Mouse (Mus musculus): ENCODE data around the gene Stambpl1. TPM values are rescaled to one million over a fixed set of nuclear protein-coding genes. Genes with fewer than 3 reads are reported as not detected.

Stambpl1 gene
- polyA plus RNA-seq, 1 experiment, result not detected

GRCm38 (mm10) chr19:34186845-34187244 is 5.2 kb upstream of the Stambpl1 start:
- TF ChIP-seq GATA1 (IDR thresholded peaks at IDR 0.05; ENCODE audit: low read length), result no peak

- no peak for TF ChIP-seq GATA1 (IDR thresholded peaks at IDR 0.05; ENCODE audit: low read length)
Measured at GRCm38 (mm10) chr19:34191645-34192007, 403 bp upstream of the Stambpl1 start.

DNA sequence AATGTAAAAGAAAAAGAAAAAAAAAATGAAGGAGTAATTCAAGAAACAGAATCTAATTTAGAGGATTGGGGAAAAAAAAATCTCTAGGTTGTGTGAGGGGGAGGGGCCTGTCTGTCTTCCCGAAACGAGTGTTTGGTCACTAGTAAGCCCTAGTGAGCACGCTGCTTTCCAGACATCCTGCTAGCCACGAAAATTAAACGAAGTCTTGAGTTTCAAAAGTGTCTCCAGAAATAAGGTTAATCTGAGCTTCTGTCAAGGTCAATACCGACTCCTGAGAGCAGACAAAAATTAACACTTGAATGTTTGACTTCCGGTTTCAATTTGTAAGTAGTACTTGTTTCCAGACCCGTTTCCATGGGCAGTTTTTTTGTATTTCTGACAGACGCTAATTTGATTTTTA is 1.1 kb downstream of the Stambpl1 start:
- TF ChIP-seq GATA1 (IDR thresholded peaks at IDR 0.05; ENCODE audit: low read length), result no peak

GRCm38 (mm10) chr19:34193683-34194082 is 1.7 kb downstream of the Stambpl1 start:
- no peak for TF ChIP-seq GATA1 (IDR thresholded peaks at IDR 0.05; ENCODE audit: low read length)

DNA sequence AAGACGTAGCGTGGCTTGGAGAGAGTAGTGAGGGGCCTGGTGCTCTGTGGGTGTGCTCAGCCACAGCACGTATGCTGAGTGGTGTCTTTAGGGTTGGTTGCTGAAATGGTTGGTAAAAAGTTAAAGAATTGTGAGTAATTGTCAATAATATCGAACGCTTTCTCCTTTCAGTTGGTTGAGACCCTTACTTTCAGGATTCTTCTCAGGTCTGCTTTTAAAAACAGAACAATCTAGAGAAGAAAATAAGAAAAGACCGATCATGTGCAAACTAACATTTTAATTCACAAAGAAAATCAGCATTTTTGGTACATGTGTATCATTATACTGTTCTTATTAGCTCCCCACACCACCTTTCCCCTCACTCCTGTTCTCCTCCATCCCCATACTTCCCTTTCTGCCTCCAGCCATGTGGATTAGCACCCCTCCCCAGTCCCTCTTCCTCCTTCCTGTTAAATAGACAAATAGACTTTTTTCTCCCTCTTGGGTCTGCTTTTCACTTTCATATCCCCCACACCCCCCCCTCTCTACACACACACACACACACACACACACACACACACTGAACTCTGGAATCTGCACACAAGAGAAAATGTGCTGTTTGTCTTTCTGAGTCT is 2.2 kb downstream of the Stambpl1 start:
- TF ChIP-seq GATA1 (IDR thresholded peaks at IDR 0.05; ENCODE audit: low read length), result no peak

DNA sequence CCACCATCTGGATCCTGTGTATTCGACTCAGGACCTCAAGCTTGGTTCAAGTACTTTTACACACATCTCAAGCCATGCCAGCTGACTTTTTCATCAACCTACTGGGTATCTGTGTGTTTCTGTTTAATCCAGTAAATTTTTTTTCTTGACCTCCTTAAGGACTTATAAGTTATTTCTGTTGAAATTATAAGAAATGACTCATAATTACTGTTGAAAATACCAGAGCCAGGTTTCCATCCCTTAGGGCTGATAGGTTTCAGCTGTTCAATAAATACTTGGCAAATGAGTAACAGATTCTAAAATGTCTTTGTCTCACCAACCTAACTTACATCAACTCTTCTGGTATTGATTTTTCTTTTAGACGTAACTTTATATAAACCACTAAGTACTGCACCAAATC is 3.0 kb downstream of the Stambpl1 start:
- no peak for TF ChIP-seq GATA1 (IDR thresholded peaks at IDR 0.05; ENCODE audit: low read length)

GRCm38 (mm10) chr19:34198066-34198465 is 6.0 kb downstream of the Stambpl1 start:
- no peak for TF ChIP-seq GATA1 (IDR thresholded peaks at IDR 0.05; ENCODE audit: low read length)

GRCm38 (mm10) chr19:34198901-34199300 is 6.9 kb downstream of the Stambpl1 start:
- no peak for TF ChIP-seq GATA1 (IDR thresholded peaks at IDR 0.05; ENCODE audit: low read length)

DNA sequence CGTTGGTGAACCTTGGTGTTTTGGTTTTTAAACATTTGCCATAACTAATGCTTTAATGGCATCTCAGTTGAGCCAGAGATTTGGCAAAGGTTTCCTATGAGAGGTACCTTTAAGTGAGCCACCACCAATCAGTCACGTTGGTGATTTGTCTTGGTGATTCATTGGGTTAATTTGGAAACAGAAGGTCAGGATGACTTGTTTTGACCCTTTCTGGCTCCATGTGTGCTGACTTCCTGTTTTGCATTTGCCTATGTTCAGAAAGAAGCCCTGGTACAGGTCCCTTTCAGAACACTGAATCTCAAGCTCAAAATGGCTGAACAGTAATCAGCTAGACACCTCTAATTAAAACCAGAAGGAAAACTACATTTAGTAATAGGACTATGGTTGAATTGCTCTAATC is 7.5 kb downstream of the Stambpl1 start:
- no peak for TF ChIP-seq GATA1 (IDR thresholded peaks at IDR 0.05; ENCODE audit: low read length)

GRCm38 (mm10) chr19:34202668-34203067 is 10.6 kb downstream of the Stambpl1 start:
- no peak for TF ChIP-seq GATA1 (IDR thresholded peaks at IDR 0.05; ENCODE audit: low read length)

- no peak for TF ChIP-seq GATA1 (IDR thresholded peaks at IDR 0.05; ENCODE audit: low read length)
Measured at GRCm38 (mm10) chr19:34206760-34207440, 14.9 kb downstream of the Stambpl1 start.

DNA sequence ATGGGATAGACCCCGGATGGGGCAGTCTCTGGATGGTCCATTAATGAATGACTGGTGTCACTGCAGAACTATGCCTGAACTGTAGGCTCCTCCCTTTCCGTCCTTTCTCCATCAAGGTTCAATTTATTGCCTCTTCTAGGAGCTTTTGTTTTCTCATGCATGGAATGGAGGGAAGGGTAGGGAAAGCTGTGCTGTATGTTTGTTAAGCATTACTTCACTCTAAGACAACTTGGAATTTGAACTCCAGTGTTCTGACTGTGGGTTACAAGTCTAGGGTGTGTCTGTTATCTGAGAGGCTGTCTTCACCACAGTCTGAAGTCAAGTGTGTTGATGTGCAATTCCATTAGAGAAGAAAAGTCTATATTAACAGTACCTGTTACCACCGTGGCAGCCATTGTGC is 17.0 kb downstream of the Stambpl1 start:
- TF ChIP-seq GATA1 (IDR thresholded peaks at IDR 0.05; ENCODE audit: low read length), result no peak

GRCm38 (mm10) chr19:34209930-34210581 is 18.0 kb downstream of the Stambpl1 start:
- no peak for TF ChIP-seq GATA1 (IDR thresholded peaks at IDR 0.05; ENCODE audit: low read length)

GRCm38 (mm10) chr19:34210841-34211240 is 18.8 kb downstream of the Stambpl1 start:
- TF ChIP-seq GATA1 (IDR thresholded peaks at IDR 0.05; ENCODE audit: low read length), result no peak

- TF ChIP-seq GATA1 (IDR thresholded peaks at IDR 0.05; ENCODE audit: low read length), result no peak
Measured at GRCm38 (mm10) chr19:34212489-34213250, 20.6 kb downstream of the Stambpl1 start.

- TF ChIP-seq GATA1 (IDR thresholded peaks at IDR 0.05; ENCODE audit: low read length), result no peak
Measured at GRCm38 (mm10) chr19:34213251-34213645, 21.2 kb downstream of the Stambpl1 start.
